Mouse (Mus musculus): ENCODE measurements around the gene St6galnac5. TPM values are rescaled to one million over a fixed set of nuclear protein-coding genes. Genes with fewer than 3 reads are reported as not detected.

Gene St6galnac5
- total RNA-seq, 1 experiment from 2014 or later = 0.70 TPM

- DNase-seq = no peak
These were observed 115.7 kb downstream of the St6galnac5 start for GRCm38 (mm10) chr3:152866035-152866965.

- DNase-seq = no peak
These were observed 120.1 kb downstream of the St6galnac5 start for GRCm38 (mm10) chr3:152861978-152862377.

- no peak for DNase-seq
These were observed 120.6 kb downstream of the St6galnac5 start for GRCm38 (mm10) chr3:152861450-152861849.

- no peak for DNase-seq
These were observed 126.0 kb downstream of the St6galnac5 start for GRCm38 (mm10) chr3:152856095-152856494.

GRCm38 (mm10) chr3:152855006-152855614 lies 126.9 kb downstream of the St6galnac5 start:
- DNase-seq = no peak

GRCm38 (mm10) chr3:152843925-152844324 lies 138.1 kb downstream of the St6galnac5 start:
- DNase-seq = no peak

- DNase-seq = no peak
These were observed 139.4 kb downstream of the St6galnac5 start for GRCm38 (mm10) chr3:152842648-152843047.

GRCm38 (mm10) chr3:152841264-152841663 lies 140.8 kb downstream of the St6galnac5 start:
- no peak for DNase-seq

GRCm38 (mm10) chr3:152837938-152838337 lies 144.1 kb downstream of the St6galnac5 start:
- no peak for DNase-seq

GRCm38 (mm10) chr3:152837407-152837806 lies 144.6 kb downstream of the St6galnac5 start:
- DNase-seq = no peak

- no peak for DNase-seq
These were observed 149.6 kb downstream of the St6galnac5 start for GRCm38 (mm10) chr3:152832436-152832835.

GRCm38 (mm10) chr3:152831974-152832373 lies 150.1 kb downstream of the St6galnac5 start:
- no peak for DNase-seq

GRCm38 (mm10) chr3:152831377-152831776 lies 150.7 kb downstream of the St6galnac5 start:
- no peak for DNase-seq

GRCm38 (mm10) chr3:152821202-152821601 lies 160.8 kb downstream of the St6galnac5 start:
- peak; percentile 77 for DNase-seq

- DNase-seq = no peak
These were observed 161.6 kb downstream of the St6galnac5 start for GRCm38 (mm10) chr3:152820406-152820805.

- DNase-seq = no peak
These were observed 166.9 kb downstream of the St6galnac5 start for GRCm38 (mm10) chr3:152815110-152815509.

- DNase-seq = peak; percentile 16
These were observed 168.1 kb downstream of the St6galnac5 start for GRCm38 (mm10) chr3:152813905-152814304.

- DNase-seq = no peak
These were observed 182.2 kb downstream of the St6galnac5 start for GRCm38 (mm10) chr3:152799738-152800431.

GRCm38 (mm10) chr3:152797354-152797753 lies 184.7 kb downstream of the St6galnac5 start:
- DNase-seq = no peak

GRCm38 (mm10) chr3:152796216-152796615 lies 185.8 kb downstream of the St6galnac5 start:
- no peak for DNase-seq

GRCm38 (mm10) chr3:152793006-152793405 lies 189.0 kb downstream of the St6galnac5 start:
- DNase-seq = no peak

- no peak for DNase-seq
These were observed 189.4 kb downstream of the St6galnac5 start for GRCm38 (mm10) chr3:152792601-152793000.

Measured in adrenal gland, postnatal 25 days (tissue).